Mouse (Mus musculus) heart, adult 11 months (tissue): ENCODE results near the gene Ppp1r35.
"Not testable (repeated sequence)": the region's sequence is repeated elsewhere in the genome, so short reads cannot be mapped to it uniquely, and the experiment has no call there.

Experiments
- DNase-seq: peaks from one replicate; pipeline ENCODE4 v3.0.0; 2022

Gene Ppp1r35

DNA sequence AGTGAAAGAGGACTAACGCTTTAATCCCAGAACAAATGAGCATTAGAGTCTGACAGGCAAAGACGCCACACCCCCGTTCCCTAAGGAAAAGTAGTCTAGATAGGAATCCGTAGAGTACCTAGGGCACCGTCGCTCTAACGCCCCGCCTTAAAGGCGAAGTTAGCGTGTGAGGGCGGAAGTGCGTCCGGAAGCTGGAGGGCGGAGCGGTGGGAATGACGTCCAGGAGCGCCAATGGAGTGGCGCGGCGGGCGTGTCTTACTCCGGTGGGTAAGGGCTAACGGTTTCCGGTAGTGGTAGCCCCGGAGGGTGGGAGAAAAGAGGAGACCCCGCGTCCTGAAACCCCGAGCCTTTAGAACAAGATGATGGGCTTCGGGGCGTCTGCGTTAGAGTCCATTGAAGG lies at the start of gene Ppp1r35:
Gene Ppp1r35 (plus strand): TSS at position 215 of the 400 bp plus-strand sequence.
- peak; percentile 100 for DNase-seq

DNA sequence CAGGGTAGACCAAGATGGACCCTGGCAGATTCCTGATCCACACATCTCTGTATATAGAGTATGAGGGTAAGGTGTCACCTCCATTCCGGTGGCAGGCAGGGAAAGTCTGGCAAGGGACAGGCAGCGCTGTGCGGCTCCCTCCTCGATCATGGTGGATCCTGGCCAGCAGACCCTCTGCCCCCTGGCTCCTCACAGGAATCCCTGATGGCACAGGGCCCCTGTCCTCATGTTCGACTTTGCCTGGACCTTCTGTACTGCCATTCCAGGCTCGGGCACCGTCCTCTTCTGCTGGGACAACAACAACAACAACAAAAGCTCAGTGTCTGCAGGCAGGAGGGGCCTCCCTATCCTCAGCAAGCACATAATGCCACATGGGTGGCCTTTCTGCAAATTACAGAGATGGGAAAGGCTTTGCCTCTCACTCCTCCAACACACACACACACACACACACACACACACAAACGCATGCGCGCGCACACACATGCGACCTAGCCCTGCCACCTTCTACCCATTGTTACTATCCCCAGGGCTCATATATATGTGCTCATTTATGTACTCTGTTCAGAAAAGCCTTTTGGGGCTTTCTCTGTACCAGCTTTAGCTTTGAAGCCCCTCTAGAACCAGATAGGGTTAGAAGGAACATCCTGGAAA lies 44.9 kb upstream of the Ppp1r35 start:
- DNase-seq, result no peak

DNA sequence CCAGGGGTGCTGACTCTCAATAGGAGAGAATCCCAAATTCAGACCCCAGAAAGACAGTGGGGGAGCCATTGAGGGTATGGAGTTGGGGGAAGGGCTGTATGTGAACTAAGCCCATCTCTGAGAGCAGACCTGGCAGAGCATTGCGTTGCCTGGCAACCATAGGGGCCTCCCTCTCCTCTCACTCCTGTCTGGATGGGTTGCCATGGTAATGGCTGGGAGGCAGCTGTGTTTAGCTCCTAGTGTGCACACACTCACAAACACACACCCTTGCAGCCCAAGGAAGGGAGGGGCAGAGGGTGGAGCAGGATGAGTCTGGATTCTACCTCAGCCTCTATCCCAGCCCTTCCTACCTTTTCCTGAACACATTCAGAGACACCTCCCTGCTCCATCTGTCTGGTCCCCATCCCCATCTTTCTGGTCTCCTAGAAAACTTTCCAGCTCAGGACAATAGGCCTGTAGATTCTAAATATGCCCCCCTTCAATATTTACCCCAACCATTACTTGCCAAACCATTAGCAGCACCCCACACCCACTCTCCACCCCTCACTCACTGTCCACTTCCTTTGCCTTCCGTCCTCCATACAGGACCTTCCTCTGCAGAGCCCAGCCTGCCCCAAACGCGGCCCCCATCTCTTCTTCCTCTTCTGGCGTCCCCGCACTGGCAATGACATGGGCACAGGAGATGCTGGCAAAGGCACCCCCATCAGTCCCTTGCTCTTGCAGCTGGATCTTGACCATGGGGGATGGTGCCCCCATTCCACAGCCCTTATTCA lies 44.2 kb upstream of the Ppp1r35 start:
- no peak for DNase-seq

DNA sequence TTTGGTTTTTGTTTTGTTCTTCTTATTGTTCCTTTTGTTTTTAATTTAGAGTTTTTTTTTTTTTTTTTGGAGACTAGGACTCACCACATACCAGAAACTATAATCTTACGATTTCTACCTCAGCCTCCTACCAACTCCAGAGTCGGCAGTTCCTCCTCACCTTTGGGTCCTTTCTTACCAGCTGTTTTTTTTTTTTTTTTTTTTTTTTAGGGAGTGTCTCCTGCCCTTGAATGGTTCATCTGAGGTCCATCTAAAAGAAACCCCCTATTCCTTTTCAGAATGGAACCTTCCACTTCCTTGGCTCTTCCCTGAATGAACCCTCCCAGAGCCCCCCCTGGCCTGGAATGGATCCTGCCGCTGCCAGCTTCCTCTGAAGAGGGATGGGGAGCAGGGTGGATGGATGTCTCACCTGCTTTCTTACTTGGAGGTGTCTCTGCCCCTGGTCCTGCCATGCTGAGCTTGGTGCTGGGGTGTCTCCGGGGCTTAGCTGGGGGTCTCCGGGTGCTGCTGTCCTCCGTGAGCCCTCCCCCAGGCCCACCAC lies 41.2 kb upstream of the Ppp1r35 start:
- no peak for DNase-seq

DNA sequence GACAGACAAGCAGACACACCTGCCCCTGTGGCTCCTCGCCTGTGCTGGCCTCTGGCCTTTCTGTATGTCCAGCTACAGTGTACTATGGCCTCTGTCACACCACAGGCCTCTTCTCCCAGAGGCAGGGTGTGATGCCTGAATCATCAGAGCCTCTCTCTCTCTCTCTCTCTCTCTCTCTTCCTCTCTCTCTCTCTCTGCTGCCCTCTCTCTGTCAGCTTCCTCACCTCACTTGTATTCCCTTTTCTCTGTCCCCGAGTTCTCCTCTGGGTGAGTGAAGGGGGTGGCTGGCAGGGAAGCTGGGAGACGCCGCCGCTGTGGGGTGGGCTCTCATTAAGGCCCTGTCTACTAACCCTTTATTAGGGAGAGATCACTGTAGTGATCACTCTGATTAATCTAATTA lies 40.1 kb upstream of the Ppp1r35 start:
- DNase-seq, result no peak

DNA sequence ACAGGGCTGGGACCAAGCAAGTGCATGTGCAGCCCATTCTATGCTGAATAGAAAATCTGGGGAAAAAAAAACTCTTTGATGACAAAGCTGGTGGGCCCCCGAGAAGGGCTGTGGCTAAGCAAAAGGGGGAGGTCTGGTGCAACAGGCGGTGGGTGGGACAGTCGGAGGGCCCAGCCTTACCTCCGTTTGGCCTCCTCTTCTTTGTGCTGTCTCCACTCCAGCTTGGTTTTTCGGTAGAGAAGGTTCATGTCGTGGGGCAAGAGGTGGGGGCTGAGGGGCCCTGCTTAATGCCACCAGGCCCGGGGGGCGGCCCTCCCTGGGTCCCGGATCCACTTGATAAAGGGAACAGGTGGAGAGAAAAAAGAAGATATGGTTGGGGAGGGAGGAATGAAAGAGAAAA lies 39.2 kb upstream of the Ppp1r35 start:
- no peak for DNase-seq

DNA sequence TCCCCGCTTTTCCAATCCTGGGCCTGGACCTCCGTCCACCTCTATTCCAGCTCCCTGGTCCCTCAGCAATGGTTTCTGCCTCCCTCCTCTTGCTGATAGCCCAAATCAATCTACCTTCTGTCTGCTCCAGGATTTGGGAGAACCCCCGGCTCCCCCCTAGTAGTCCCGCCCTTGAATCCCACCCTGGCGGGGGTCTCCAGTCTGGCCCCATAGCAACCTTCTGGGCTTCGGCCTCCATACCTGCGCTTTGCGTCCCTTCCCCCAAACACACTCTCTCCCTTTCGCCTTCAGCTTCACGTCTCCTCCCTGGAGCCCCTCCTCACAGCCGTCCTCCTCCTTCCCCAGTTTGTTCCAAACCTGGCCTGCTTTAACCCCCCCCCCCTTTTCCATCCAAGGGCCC lies 38.1 kb upstream of the Ppp1r35 start:
- peak; percentile 92 for DNase-seq

DNA sequence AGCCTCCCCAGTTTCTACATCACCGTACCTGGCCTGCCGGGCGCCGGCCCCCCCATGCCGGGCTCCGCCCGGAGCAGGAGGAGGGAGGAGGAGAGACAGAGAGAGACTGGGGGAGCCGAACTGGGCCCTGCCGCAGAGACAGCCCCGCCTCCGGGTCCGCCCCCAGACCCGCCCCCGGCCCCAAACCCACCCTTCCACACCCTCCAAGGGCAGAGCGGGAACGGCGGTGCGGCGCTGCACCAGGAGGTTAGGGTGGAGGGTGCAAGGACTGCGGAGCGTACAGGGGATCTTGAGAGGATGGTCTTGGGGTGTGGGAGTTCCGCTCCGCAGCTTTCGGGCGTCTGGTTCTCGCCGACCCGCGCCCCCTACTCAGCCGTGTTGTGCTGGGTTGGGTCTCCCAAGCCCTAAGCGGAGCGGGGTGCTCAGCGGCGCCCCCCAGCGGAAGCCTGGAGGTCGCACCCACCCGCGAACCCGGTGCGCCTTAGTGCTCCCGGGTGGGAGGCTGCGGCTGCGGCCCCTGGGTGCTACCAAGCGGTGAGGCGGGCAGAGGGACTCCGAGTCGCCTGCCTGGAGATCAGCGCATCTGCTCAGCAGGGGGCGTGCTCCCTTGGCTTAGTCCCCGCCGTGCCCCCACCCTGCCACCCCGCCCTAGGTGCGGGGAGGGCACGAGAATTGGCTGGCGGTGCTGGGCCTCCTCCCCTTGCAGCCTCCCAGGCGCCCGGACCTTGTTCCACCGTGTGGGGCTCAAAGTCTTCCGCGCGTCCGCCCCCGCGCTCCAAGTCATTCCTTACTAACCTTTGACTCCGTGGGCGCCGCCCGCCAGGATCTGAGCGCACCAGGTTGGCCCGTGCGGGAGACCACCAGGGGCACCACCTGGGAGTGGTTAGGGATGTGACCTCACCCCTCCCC lies 37.4 kb upstream of the Ppp1r35 start, which contains the start of gene Nyap1:
Gene Nyap1 (minus strand): TSS at position 585 of the 909 bp plus-strand sequence.
- DNase-seq, result peak; percentile 97

DNA sequence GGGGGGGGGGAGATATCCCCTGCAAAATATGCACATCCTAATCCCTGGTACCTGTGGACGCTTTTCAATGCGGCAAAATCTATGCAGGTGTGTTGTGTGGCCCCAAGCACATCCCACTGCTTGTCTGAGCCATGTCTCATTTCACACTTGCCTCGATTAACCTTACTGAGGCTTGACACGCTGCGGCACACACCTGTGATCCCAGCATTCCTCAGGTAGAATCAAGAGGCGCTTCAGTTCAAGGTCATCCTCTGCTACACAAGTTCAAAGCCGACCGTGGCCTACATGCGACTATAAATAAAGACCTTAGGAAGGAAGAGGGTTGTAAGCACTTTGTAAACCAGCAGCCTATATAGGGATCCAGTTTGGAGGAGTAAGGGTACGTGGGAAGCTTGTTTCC lies 36.6 kb upstream of the Ppp1r35 start:
- DNase-seq, result peak; percentile 80

DNA sequence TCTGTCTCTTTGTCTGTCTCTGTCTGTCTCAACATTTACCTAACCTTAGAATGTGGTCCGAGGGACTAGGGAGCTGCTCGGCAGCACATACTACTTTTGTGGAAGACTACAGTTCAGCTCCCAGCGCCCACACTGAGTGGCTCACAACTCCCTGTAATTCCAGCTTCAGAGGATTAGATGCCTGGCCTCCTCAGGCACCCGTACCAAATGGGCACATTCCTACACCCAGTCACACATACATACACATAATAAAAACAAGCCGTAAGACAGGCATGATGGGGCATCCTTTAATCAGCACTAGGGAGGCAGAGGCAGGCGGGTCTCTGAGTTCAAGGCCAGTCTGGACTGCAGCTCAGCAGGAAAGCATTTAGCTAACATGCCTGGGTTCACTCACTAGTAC lies 35.8 kb upstream of the Ppp1r35 start:
- DNase-seq, result peak; percentile 88

DNA sequence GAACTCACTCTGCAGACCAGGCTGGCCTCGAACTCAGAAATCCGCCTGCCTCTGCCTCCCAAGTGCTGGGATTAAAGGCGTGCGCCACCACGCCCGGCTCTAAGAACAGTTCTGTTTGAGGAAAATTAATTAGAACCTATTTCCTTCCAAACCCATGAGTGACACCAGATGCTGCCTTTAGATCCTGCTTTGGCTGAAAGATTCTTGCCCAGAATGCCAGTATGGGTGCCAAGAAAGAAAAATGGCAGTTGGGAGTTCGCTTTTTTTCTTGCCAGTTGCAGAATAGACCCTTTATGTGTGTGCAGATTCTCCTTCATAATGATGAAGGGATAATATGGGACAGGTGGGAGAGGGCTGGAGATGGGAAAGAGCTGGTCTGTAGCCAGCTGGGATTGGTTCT lies 34.5 kb upstream of the Ppp1r35 start:
- DNase-seq, result peak; percentile 84

DNA sequence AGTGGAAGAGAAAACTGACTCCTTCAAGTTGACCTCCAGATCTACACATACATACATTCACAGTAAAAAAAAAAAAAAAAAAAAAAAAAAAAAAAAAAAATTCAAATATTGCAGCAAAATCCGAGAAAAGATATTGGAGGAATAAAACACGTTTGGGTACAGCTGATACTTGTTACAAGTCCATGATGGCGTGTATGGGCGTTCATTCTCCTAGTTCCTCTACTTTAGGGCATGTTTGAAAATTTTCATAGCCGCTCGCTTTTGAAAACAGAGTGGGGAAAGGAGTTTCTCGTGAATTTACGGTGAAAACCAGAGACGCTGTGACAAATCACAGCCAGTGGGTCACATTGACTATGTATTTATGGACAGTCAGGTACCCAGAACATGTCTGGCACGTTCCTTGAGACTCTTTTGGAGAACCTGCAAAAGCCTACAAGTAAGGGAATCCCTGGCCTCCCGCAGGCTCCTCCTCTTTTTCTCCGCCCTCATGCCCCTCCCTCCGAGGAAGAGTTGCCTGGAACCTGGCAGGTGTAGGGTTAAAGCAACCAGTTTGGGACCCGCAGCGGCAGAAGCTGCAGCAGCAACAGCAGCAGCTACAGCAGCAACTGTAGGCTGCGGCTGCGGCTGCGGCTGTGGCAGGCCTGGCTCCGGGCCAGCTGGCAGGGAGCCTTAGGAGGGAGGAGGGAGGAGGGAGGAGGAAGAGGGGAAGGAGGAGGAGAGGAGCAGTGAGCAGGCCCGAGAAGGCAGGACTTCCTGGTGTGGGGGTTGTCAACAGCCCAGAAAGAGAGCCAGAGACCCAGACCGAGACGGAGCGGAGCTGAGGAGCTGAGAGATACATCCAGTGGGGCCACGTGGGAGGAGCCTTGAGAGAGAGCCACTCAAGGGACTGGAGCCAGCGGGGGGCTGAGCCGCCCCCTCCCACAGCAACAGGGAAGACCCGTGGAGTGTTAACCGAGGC lies 33.2 kb upstream of the Ppp1r35 start, which contains the start of gene Tsc22d4:
Gene Tsc22d4 (plus strand): TSS at position 517 of the 958 bp plus-strand sequence.
- peak; percentile 100 for DNase-seq

DNA sequence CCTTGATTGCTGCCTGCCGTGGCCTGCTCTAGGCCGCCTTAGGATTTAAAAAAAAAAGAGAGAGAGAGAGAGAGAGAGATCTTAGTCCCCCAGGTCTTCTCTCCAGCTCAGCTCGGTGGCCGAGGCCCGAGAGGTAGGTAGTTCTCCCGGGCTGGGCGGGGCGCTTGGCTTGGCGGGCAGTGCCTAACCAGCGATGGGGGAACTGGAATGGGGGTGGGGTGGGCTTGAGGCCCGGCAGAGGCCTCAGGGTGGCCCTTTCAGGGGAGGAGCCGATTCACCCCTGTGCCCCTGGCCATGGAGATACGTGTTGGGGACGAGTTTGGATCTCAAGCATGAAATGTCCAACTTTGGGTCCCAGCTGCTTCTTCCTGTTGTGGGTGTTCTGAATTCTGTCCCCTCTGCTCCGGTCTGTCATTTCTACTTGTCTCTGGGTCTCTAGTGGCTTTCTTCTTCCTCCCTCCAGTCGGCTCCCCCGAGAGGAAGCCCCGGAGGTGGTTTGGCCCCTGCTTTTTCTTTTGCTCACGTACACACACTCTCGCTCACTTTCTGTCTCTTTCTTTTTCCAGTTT lies 32.3 kb upstream of the Ppp1r35 start:
- DNase-seq, result peak; percentile 98

DNA sequence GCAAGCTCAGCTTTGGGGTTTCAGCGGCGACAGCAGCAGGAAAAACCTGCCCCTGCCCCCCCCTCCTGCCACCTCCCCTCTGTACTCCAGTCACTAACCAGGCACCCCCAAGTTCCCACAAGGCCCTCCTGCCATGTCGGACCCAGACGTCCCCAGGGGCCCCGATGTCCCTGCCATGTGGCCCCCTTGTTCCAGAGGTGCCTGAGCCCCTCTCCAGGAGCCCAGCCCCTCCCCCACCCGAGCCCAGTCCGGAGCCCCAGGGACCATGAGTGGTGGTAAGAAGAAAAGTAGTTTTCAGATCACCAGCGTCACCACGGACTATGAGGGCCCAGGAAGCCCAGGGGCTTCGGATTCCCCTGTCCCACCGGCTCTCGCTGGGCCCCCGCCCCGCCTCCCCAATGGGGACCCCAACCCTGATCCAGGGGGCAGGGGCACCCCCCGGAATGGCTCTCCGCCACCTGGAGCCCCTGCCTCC lies 31.8 kb upstream of the Ppp1r35 start:
- DNase-seq, result peak; percentile 97

DNA sequence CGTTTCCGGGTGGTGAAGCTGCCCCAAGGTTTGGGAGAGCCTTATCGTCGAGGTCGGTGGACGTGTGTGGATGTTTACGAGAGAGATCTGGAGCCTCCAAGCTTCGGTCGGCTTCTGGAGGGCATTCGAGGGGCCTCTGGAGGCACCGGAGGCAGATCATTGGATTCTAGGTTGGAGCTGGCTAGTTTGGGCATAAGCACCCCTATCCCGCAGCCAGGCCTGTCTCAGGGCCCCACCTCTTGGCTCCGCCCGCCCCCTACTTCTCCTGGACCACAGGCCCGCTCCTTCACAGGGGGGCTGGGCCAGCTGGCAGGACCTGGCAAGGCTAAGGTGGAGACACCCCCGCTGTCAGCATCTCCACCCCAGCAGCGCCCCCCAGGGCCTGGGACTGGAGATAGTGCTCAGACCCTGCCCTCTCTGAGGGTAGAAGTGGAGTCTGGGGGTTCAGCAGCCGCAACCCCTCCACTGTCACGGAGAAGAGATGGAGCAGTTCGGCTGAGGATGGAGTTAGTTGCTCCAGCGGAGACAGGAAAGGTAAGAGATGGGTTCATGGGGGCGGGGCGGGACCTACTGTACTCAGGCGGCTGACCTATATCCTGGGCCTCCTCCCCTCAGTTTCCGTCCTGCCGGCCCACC lies 31.2 kb upstream of the Ppp1r35 start:
- peak; percentile 98 for DNase-seq

DNA sequence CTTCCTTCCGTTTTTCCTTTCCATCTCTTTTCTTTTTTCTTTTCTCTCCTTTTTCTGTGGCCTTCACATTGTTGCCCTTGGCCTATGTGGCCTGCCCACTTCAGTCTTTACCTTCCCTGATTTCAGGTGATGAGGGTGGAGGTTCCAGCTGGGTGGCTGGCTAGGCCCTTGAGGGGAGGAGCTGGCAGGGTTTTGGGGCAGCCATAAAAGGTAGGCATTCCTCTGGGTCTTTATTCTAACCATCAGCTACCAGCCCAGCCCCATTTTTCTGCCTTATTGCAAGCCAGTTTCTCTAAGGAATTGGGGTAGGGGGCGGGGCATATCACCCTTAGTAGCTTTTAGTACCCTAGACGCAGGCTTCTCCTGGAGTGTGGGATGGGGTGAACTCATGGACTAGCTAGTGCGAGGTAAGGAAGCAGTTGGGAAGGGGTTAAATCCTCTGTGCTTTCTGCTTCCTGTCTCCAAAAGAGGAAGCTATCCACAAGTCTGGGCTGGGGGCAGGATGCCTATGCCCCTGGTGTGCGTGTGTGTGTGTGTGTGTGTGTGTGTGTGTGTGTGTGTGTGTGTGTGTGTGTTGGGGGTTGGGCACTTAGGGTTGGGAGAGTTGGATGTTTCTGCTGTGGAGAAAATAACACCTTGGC lies 30.4 kb upstream of the Ppp1r35 start:
- DNase-seq, result peak; percentile 96

DNA sequence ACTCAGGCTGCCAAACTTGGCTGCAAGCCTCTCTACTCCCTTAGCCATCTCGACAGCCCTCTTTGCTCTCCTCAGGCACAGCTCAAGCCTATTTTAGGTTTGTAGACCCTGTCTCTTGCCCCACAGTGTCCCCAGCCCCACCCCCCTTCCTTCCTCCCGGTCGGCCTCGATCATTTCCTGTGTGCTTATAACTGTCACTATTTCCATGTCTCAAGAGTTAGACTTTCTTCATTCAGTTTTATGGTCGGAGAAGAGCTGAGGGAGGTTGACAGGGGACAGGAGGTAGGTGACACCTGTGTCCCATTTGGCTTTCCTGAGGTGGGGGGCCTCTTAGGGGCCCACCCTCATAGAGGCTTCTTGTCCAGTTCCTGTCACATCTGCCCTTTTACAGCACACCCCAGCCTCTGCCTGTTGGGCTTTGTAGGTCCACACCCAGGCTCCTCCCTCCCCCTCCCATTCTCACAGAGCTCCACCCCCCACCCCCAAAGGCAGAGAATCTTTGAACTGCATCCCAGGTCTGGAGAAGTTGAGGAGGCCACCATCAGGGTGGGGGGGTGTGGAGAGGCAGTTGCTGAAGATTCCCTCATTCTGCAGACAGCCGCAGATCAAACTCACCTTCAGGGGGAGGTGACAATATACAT lies 29.3 kb upstream of the Ppp1r35 start:
- peak; percentile 96 for DNase-seq

DNA sequence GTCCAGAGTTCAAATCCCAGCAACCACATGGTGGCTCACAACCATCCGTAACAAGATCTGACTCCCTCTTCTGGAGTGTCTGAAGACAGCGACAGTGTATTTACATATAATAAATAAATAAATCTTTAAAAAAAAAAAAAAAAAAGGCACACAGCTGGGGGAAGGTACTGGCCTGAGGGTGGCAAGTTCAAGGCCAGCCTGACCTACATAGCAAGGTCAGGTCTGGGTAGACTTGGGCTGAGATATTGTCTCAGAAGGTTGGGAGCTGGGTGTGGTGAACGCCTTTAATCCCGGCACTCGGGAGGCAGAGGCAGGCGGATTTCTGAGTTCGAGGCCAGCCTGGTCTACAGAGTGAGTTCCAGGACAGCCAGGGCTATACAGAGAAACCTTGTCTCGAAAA lies 28.4 kb upstream of the Ppp1r35 start:
- not testable (repeated sequence) for DNase-seq

DNA sequence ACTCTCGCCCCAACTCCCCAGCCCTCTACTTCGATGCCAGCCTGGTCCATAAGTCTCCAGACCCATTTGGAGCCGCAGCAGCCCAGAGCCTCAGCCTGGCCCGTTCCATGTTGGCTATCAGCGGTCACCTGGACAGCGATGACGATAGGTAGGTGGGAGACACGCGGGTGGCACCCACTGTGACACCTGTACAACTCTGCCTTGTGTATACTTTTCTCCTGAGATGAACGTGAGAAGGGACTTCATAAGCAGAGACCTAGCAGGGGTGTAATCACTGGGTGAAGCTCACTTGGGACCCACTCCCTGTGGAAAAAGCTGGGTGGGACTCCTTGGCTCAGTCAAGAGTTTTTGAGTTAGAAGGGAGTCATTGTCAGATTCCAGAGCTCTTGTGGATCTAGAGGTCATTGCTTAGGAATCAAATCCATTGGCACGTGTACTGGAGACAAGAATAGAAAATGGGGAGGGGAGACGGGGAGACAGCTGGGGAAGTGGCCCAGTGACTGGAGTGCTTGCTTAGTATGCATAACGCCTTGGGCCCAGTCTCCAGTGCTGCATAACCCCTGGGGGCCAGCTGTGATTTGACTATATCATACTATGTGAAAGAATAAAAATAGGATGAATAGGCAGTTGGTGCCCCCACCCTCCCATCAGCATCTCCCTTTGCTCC lies 27.3 kb upstream of the Ppp1r35 start:
- peak; percentile 94 for DNase-seq
